Mouse (Mus musculus): Measurements from ENCODE around the gene Simc1. TPM values are rescaled to one million over a fixed set of nuclear protein-coding genes. Genes with fewer than 3 reads are reported as not detected.

Simc1 gene
- polyA plus RNA-seq, 1 experiment from 2014 or later, result 19.6 TPM

- H3K27me3 ChIP-seq, result no peaks in the 10 kb centered on the region
- peaks cover 24% of the 10 kb centered on the region for H3K36me3 ChIP-seq
- peaks cover 12% of the 10 kb centered on the region for H3K4me1 ChIP-seq
- H3K4me2 ChIP-seq (replicated peaks), result no peak overlapping the region
- no peak overlapping the region for H3K27ac ChIP-seq
- WGBS, result 76% methylated on average over 8 of the region's 8 CpGs
- no peak overlapping the region for H3K9ac ChIP-seq
- no peak for ATAC-seq (ENCODE audit: low FRiP score)
- no peaks in the 10 kb centered on the region for H3K9me3 ChIP-seq (replicated peaks)
- no peak overlapping the region for H3K4me3 ChIP-seq
These were observed 92.6 kb downstream of the Simc1 start for GRCm38 (mm10) chr13:54596107-54596690.

DNA sequence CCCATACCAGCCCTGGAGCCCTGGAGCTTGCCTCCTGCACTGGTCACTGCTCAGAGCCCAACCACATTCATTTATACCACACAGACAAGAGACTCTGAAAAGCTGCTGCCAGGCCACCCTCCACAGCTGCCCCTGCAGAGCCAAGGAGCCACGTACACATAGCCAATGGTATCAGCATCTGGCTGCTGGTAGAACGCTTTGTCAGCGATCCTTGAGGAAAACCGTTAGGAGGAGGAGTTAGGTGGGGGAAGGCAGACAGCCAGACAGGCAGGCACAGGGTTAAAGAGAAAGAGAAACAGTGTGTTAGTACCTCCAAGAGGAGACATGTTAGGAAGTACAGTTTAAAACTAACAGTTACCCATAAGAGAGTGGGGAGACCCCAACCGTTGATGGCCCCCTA is 93.3 kb downstream of the Simc1 start:
- H3K36me3 ChIP-seq, result peaks cover 24% of the 10 kb centered on the region
- WGBS, result 57% methylated on average over 5 of the region's 5 CpGs
- no peak for ATAC-seq (ENCODE audit: low FRiP score)

GRCm38 (mm10) chr13:54598622-54599143 is 95.1 kb downstream of the Simc1 start:
- 82% methylated on average over 12 of the region's 12 CpGs for WGBS
- Histone ChIP-seq H3K4me2 (replicated peaks) (no peak overlapping the region), H3K4me3 (no peak overlapping the region), H3K36me3 (peaks cover 24% of the 10 kb centered on the region), H3K9me3 (replicated peaks) (no peaks in the 10 kb centered on the region), H3K27me3 (no peaks in the 10 kb centered on the region), H3K9ac (no peak overlapping the region), H3K4me1 (0 out of 2 replicates have a peak, but pooled peaks cover 4% of the 10 kb centered on the region), H3K27ac (no peak overlapping the region)
- no peak for ATAC-seq (ENCODE audit: low FRiP score)

More for the DNA sequence above, 93.3 kb downstream of the Simc1 start:
- Histone ChIP-seq H3K9me3 (replicated peaks) (no peaks in the 10 kb centered on the region), H3K4me2 (replicated peaks) (no peak overlapping the region), H3K27ac (no peak overlapping the region), H3K9ac (no peak overlapping the region), H3K4me3 (no peak overlapping the region), H3K4me1 (peaks cover 5% of the 10 kb centered on the region; the same call in 1 of the 2 replicates), H3K27me3 (no peaks in the 10 kb centered on the region)

Small RNAs within 50 kb of the gene (microRNA-seq; reads per million reads assigned to microRNA genes)
- gene Gm24195, result not detected

Other genes with a start within 250 kb of the Simc1 start
- gene Cplx2, start 132.4 kb upstream of the Simc1 start, polyA plus RNA-seq (2016; fragmentation: Nextera tagmentation; extraction: Ambion mirVana), result 12.5 and 13.8 TPM in 2 replicates
- gene Thoc3, start 34.9 kb upstream of the Simc1 start, polyA plus RNA-seq (2016; fragmentation: Nextera tagmentation; extraction: Ambion mirVana), result 123 and 128 TPM in 2 replicates
- 235 and 241 TPM in 2 replicates for gene 4833439L19Rik, start 61.7 kb downstream of the Simc1 start, polyA plus RNA-seq (2016; fragmentation: Nextera tagmentation; extraction: Ambion mirVana)
- gene Arl10, start 71.2 kb downstream of the Simc1 start, polyA plus RNA-seq (2016; fragmentation: Nextera tagmentation; extraction: Ambion mirVana), result 52.1 and 54.2 TPM in 2 replicates
- gene Nop16, start 86.3 kb downstream of the Simc1 start, polyA plus RNA-seq (2016; fragmentation: Nextera tagmentation; extraction: Ambion mirVana), result 57.1 and 57.8 TPM in 2 replicates
- 171 and 172 TPM in 2 replicates for gene Higd2a, start 86.4 kb downstream of the Simc1 start, polyA plus RNA-seq (2016; fragmentation: Nextera tagmentation; extraction: Ambion mirVana)
- gene Cltb, start 107.6 kb downstream of the Simc1 start, polyA plus RNA-seq (2016; fragmentation: Nextera tagmentation; extraction: Ambion mirVana), result 54.4 and 58.2 TPM in 2 replicates
- 84.2 and 89.7 TPM in 2 replicates for gene Faf2, start 118.0 kb downstream of the Simc1 start, polyA plus RNA-seq (2016; fragmentation: Nextera tagmentation; extraction: Ambion mirVana)
- gene Rnf44, start 190.1 kb downstream of the Simc1 start, polyA plus RNA-seq (2016; fragmentation: Nextera tagmentation; extraction: Ambion mirVana), result 95.6 and 98.0 TPM in 2 replicates
- not detected in 2 replicates for gene Cdhr2, start 197.7 kb downstream of the Simc1 start, polyA plus RNA-seq (2016; fragmentation: Nextera tagmentation; extraction: Ambion mirVana)
- 26.0 and 30.7 TPM in 2 replicates for gene Gprin1, start 246.1 kb downstream of the Simc1 start, polyA plus RNA-seq (2016; fragmentation: Nextera tagmentation; extraction: Ambion mirVana)